Mouse (Mus musculus) mouse embryonic stem cell (cell line): Measurements from ENCODE around the gene Nr4a3.

Experiments used
- in situ Hi-C, 2 experiments: fragments of 300-500 bp; cut with MboI; formaldehyde crosslinking; loops; 1 replicate in 1 of 2; 3 replicates in 1 of 2; pipeline ENCODE4 v1.14.3; 2019 to 2020; ENCODE audit warnings: low sequenced_read_pairs in 2 of 2, low pct_unique_long_range_greater_than_20kb in 1 of 2, mixed read lengths in 1 of 2; ENCODE audit not compliant: unreplicated experiment in 1 of 2

Nr4a3 gene

GRCm38 (mm10) chr4:48044491-48045211 is at the start of gene Nr4a3:
Gene Nr4a3 (plus strand): TSS chr4:48045153.
- in situ Hi-C loops, result no loop called here

- in situ Hi-C loops, result no loop called here
Measured at GRCm38 (mm10) chr4:48002969-48003368, 42.0 kb upstream of the Nr4a3 start.

DNA sequence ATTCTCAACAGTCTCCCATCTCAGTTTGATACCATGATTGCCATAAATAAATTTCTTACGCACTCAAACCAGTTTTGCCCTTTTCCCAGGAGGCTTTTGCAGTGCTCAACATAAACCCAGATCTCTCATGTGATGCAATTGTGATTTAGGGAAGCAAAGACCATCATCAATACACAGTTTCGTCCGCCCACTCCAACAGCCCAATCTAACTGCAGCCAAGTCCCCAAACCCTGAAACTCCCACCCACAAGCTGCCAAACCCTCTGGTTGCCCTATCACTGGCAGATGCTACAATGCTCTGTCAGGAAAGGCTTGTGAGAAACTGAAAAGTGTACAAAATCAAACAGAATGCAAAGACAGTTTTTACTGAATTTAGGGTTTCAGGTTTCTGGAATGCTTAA is 41.5 kb upstream of the Nr4a3 start:
- in situ Hi-C loops, result no loop called here

GRCm38 (mm10) chr4:48006355-48006754 is 38.6 kb upstream of the Nr4a3 start:
- in situ Hi-C loops, result no loop called here

- in situ Hi-C loops, result no loop called here
Measured at GRCm38 (mm10) chr4:48012209-48012608, 32.7 kb upstream of the Nr4a3 start.

DNA sequence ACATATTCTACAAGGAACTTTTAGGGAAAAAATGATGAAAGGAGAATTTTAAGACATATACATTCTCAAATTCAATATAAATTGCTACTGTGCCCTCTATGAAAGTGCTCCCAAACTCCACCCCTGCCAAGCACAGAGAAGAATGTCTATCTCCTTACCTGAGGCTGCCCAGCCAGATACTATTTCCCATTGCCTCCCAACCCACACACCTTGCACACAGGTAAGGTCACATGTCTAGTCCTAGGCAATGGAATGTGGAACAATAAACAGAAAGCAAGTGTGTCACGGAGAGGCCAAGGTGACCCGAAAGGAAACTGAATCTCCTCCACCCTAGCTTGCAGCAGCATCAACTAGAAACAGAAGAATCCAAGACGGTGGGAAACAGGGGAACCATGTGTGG is 22.0 kb upstream of the Nr4a3 start:
- in situ Hi-C loops, result no loop called here

DNA sequence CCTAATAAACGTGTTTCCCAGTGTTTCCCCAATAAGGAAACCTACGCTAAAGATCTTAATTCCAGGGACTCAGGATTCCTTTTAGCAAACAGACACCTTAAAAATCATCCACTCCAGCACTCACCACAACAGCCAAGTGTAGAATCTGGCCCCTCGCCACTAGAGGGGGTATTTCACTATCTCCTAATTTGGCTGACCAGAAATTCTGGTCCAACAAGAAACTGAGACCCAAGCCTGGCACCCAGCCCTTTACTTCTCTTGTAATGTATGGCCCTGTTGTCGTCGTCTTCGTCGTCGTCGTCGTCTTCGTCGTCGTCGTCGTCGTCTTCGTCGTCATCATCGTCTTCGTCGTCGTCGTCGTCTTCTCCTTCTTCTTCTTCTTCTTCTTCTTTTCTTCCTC is 15.3 kb upstream of the Nr4a3 start:
- in situ Hi-C loops, result no loop called here

- in situ Hi-C loops, result no loop called here
Measured at GRCm38 (mm10) chr4:48034287-48034686, 10.7 kb upstream of the Nr4a3 start.

DNA sequence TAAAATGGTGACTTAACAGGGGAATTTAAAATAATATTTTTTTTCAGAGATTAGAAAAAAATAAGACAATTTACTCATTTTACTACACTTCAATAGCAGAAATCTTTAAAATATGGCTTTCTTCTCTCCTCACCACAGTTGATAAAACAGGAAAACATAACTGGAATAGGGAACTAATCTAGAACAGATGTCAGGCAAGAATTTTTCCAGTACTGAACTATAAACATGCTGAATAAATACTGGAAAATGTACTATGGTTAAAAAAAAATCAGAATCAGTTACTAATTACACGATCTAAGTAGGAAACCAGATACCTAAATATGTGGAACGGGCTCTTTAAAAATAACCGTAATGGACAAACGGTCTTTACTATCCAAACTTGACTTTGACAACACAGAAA is 7.3 kb upstream of the Nr4a3 start:
- in situ Hi-C loops, result no loop called here

GRCm38 (mm10) chr4:48038847-48039246 is 6.1 kb upstream of the Nr4a3 start:
- in situ Hi-C loops, result no loop called here

GRCm38 (mm10) chr4:48039736-48040135 is 5.2 kb upstream of the Nr4a3 start:
- in situ Hi-C loops, result no loop called here

GRCm38 (mm10) chr4:48042466-48042785 is 2.5 kb upstream of the Nr4a3 start:
- in situ Hi-C loops, result no loop called here

GRCm38 (mm10) chr4:48042786-48043701 is 1.9 kb upstream of the Nr4a3 start:
- in situ Hi-C loops, result no loop called here

DNA sequence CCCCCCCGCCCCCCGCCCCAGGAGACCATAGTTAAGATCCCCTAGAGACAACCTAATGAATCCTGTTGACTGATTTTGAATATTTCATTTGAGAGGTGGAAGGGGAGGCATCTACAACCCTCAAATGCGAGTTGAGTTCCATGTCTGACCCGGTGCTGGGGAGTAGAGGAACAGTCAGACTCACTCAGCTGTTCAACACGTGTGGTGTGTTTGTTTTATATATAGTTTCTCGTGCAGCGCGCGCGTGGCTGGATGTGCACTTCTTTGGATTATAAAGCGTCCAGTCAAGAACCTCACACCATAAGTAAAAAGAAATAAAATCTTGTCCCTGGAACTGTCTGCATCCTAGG is 837 bp upstream of the Nr4a3 start:
- in situ Hi-C loops, result no loop called here

DNA sequence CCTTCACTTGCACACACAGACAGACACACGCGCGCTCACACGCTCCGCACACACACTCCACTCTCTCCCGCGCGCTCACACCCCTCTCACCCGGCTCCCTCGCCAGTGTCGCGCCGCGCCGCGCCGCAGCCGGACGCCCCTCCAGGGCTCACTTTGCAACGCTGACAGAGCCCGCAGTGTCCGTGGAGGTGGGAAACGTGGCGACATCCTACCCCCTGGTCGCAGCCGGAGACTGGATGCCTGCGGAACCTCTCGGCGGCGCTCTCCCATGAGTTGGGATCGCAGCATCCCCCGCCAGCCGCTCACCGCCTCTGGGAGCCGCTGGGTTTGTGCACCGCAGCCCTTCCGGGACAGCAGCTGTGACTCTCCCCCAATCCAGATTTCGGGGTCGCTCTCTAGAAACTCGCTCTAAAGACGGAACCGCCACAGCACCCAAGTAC is 348 bp downstream of the Nr4a3 start:
- in situ Hi-C loops, result no loop called here

- in situ Hi-C loops, result no loop called here
Measured at GRCm38 (mm10) chr4:48045721-48046460, 938 bp downstream of the Nr4a3 start.

DNA sequence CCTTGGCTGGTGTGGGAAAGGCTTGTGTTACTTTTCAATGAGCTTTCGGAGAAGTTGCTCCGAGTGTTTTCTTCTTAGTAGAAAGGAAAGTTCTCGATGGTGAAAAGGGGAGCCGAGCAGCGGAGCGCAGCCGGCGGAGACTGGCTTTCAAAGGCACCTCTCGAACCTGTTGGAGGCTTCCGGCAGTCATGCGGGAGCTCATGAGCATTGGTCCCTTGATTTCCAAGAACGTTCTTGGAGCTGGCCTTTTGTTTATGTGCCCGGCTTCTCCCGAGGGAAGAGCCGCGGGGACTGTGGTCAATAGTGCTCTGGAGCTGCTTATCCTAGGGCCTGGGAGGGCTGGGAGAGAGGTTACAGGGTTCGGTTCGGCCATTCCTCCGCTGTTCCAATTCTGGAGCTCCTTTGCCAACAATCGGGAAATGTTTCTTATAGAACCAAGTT is 1.5 kb downstream of the Nr4a3 start:
- in situ Hi-C loops, result no loop called here

GRCm38 (mm10) chr4:48047136-48047765 is 2.3 kb downstream of the Nr4a3 start:
- in situ Hi-C loops, result no loop called here
